Mouse (Mus musculus) embryonic facial prominence, embryonic 12.5 days (tissue): ENCODE measurements around the gene Ltbp1. TPM values are rescaled to one million over a fixed set of nuclear protein-coding genes. Genes with fewer than 3 reads are reported as not detected.

Experiments
- ATAC-seq: fragments of 200-750 bp; cut with Nextera tagmentation; 2 replicates; pipeline ENCODE4 v1.8.0; 2017; ENCODE audit not compliant: insufficient number of reproducible peaks, insufficient read depth, low FRiP score, low TSS enrichment
- H3K27ac ChIP-seq: fragments of 300-500 bp; sonication (generic); 2 replicates; pipeline ENCODE4 v1.5.1; 2016; ENCODE audit warnings: mild to moderate bottlenecking
- H3K27me3 ChIP-seq: fragments of 300-500 bp; sonication (generic); 2 replicates; pipeline ENCODE4 v1.6.1; 2016; ENCODE audit warnings: mild to moderate bottlenecking, moderate library complexity
- H3K36me3 ChIP-seq: fragments of 300-500 bp; sonication (generic); 2 replicates; pipeline ENCODE4 v1.6.1; 2016; ENCODE audit warnings: mild to moderate bottlenecking
- H3K4me1 ChIP-seq: fragments of 300-500 bp; sonication (generic); 2 replicates; pipeline ENCODE4 v1.6.1; 2016
- H3K4me2 ChIP-seq: fragments of 300-500 bp; sonication (generic); replicated peaks from 2 replicates; pipeline ENCODE4 v1.6.1; 2016; ENCODE audit warnings: mild to moderate bottlenecking, moderate library complexity
- H3K4me3 ChIP-seq: fragments of 300-500 bp; sonication (generic); 2 replicates; pipeline ENCODE4 v1.5.1; 2016; ENCODE audit warnings: mild to moderate bottlenecking
- H3K9ac ChIP-seq: fragments of 300-500 bp; sonication (generic); 2 replicates; pipeline ENCODE4 v1.6.1; 2016; ENCODE audit warnings: mild to moderate bottlenecking, moderate library complexity
- H3K9me3 ChIP-seq: fragments of 300-500 bp; sonication (generic); 2 replicates; pipeline ENCODE4 v1.6.1; 2016; ENCODE audit warnings: mild to moderate bottlenecking, moderate library complexity
- WGBS: fragments of 180-500 bp; shearing (Covaris S2); methylation state at CpG from one replicate; pipeline ENCODE4 v1.1.7; 2016; 5-methylcytosine and 5-hydroxymethylcytosine counted together
- polyA plus RNA-seq: library from polyadenylated mRNA; unstranded; fragments of >200 nt; fragmentation: Nextera tagmentation; extraction: Ambion mirVana; gene quantifications from 2 replicates; pipeline ENCODE4 v1.2.1, GENCODE M21; 2016

Gene Ltbp1
- polyA plus RNA-seq, 1 experiment from 2014 or later, result 36.7 TPM

DNA sequence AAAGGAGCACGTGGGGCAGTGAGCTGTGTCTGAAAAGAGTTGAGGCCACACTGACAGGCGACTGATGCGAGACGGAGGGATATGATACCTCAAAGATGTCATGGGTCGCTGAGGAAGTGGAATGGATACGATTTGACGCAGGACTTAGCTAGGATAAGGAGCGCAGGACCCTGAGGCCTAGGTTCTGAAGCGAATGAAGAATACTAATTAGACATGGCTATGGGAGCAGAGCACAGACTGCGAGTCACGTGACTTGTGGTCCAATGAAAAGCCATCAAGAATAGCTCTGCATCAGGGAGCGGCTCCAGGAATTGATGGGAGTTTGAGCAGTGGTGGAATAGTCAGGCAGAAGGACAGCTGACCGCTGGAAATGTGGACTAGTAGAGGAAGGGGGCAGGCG is 433.7 kb downstream of the Ltbp1 start:
- H3K27me3 ChIP-seq, result no peaks in the 10 kb centered on the region
- H3K36me3 ChIP-seq, result no peaks in the 10 kb centered on the region
- WGBS, result 77% methylated on average over 14 of the region's 14 CpGs
- 0 out of 2 replicates have a peak, but pooled peaks have one; percentile 22 for ATAC-seq
- no peak overlapping the region for H3K9ac ChIP-seq
- H3K27ac ChIP-seq, result no peak overlapping the region
- H3K9me3 ChIP-seq, result no peaks in the 10 kb centered on the region
- H3K4me2 ChIP-seq, result no peak overlapping the region
- H3K4me1 ChIP-seq, result 0 out of 2 replicates have a peak, but pooled peaks cover 2% of the 10 kb centered on the region
- H3K4me3 ChIP-seq, result no peak overlapping the region

- no peak overlapping the region for H3K4me2 ChIP-seq
- H3K9ac ChIP-seq, result no peak overlapping the region
- no peak for ATAC-seq
- H3K9me3 ChIP-seq, result no peaks in the 10 kb centered on the region
- H3K27me3 ChIP-seq, result no peaks in the 10 kb centered on the region
- 75% methylated on average over 7 of the region's 7 CpGs for WGBS
- no peak overlapping the region for H3K4me3 ChIP-seq
- H3K4me1 ChIP-seq, result 0 out of 2 replicates have a peak, but pooled peaks cover 2% of the 10 kb centered on the region
- no peaks in the 10 kb centered on the region for H3K36me3 ChIP-seq
- no peak overlapping the region for H3K27ac ChIP-seq
Observed at GRCm38 (mm10) chr17:75440619-75441018, 435.3 kb downstream of the Ltbp1 start.

DNA sequence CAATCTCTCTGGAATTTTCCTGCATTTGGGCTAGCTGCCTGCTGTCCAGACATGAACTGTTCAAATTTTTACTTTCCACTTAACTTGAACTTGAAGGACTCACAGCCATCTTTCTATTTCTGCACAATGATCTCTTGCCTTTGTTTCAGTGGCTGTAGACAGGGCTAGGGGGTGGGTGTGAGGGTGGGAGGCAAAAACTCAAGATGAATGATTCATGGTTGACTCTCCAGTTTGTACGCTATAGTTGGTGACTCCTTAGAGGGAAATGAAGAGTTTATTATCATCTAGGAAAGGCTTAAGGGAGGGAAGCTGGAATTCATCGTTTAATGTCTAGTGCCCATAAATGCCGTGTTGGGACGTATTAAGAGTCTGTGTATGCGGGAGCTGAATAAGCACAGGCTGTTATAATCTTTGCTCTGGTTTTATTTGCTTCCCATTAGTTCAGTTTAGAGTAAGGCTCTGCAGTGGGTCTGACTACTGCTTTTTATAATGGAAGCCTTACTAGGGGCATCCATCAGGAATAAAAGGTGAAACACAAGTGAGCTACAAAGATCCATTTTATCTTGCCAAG is 436.0 kb downstream of the Ltbp1 start:
- no peak for ATAC-seq
- no peak overlapping the region for H3K27ac ChIP-seq
- no peak overlapping the region for H3K4me2 ChIP-seq
- 0 out of 2 replicates have a peak, but pooled peaks cover 2% of the 10 kb centered on the region for H3K4me1 ChIP-seq
- WGBS, result 86% methylated on average over 5 of the region's 5 CpGs
- H3K9me3 ChIP-seq, result no peaks in the 10 kb centered on the region
- no peak overlapping the region for H3K9ac ChIP-seq
- H3K27me3 ChIP-seq, result no peaks in the 10 kb centered on the region
- H3K4me3 ChIP-seq, result no peak overlapping the region
- no peaks in the 10 kb centered on the region for H3K36me3 ChIP-seq
